Mouse (Mus musculus) thymus, adult 2 months (tissue): ENCODE measurements around the gene Ttc16. TPM values are rescaled to one million over a fixed set of nuclear protein-coding genes. Genes with fewer than 3 reads are reported as not detected.

Experiments used
- DNase-seq: peaks from one replicate; pipeline ENCODE4 v3.0.0; 2021
- H3K27ac ChIP-seq: fragments of 200-500 bp; 2 replicates; pipeline ENCODE4 v1.5.1; 2012; ENCODE audit warnings: low read length, control low read depth; ENCODE audit not compliant: control insufficient read depth, insufficient read depth
- H3K27me3 ChIP-seq: fragments of 200-500 bp; 2 replicates; pipeline ENCODE4 v1.6.1; 2012; ENCODE audit warnings: mild to moderate bottlenecking, low read length, moderate library complexity, mixed read lengths; ENCODE audit not compliant: control insufficient read depth, insufficient read depth
- H3K36me3 ChIP-seq: fragments of 200-500 bp; 2 replicates; pipeline ENCODE4 v1.6.1; 2012; ENCODE audit warnings: mild to moderate bottlenecking, low read length, moderate library complexity; ENCODE audit not compliant: control insufficient read depth, insufficient read depth
- H3K4me1 ChIP-seq: fragments of 200-500 bp; replicated peaks from 2 replicates; pipeline ENCODE4 v1.6.1; 2012; ENCODE audit warnings: low read length; ENCODE audit not compliant: control insufficient read depth, insufficient read depth
- H3K4me3 ChIP-seq: fragments of 200-500 bp; 2 replicates; pipeline ENCODE4 v1.5.1; 2012; ENCODE audit warnings: mild to moderate bottlenecking, low read length, control low read depth, moderate library complexity; ENCODE audit not compliant: control insufficient read depth, insufficient read depth
- CTCF ChIP-seq: fragments of 200-500 bp; IDR thresholded peaks from 2 replicates; pipeline ENCODE4 v1.5.1; 2012; ENCODE audit warnings: mild to moderate bottlenecking, control low read depth, low read length, moderate library complexity, borderline replicate concordance; ENCODE audit not compliant: control insufficient read depth, poor library complexity, insufficient read depth; ENCODE audit errors: extremely low read depth
- POLR2A ChIP-seq: fragments of 200-500 bp; IDR thresholded peaks from 2 replicates; pipeline ENCODE4 v1.6.1; 2012; ENCODE audit warnings: mild to moderate bottlenecking, low read length, control low read depth, moderate library complexity; ENCODE audit not compliant: control insufficient read depth, poor library complexity, insufficient read depth; ENCODE audit errors: extremely low read depth
- WGBS: fragments of 180-500 bp; shearing (Covaris S2); methylation state at CpG from one replicate; pipeline ENCODE4 v1.1.7; 2018; 5-methylcytosine and 5-hydroxymethylcytosine counted together
- polyA plus RNA-seq: library from polyadenylated mRNA; depleted of rRNA; stranded (reverse); fragments of >200 nt; gene quantifications from 2 replicates; pipeline ENCODE4 v1.2.3, GENCODE M21; 2012

The Ttc16 gene
- polyA plus RNA-seq, 1 experiment = 2.3 TPM

DNA sequence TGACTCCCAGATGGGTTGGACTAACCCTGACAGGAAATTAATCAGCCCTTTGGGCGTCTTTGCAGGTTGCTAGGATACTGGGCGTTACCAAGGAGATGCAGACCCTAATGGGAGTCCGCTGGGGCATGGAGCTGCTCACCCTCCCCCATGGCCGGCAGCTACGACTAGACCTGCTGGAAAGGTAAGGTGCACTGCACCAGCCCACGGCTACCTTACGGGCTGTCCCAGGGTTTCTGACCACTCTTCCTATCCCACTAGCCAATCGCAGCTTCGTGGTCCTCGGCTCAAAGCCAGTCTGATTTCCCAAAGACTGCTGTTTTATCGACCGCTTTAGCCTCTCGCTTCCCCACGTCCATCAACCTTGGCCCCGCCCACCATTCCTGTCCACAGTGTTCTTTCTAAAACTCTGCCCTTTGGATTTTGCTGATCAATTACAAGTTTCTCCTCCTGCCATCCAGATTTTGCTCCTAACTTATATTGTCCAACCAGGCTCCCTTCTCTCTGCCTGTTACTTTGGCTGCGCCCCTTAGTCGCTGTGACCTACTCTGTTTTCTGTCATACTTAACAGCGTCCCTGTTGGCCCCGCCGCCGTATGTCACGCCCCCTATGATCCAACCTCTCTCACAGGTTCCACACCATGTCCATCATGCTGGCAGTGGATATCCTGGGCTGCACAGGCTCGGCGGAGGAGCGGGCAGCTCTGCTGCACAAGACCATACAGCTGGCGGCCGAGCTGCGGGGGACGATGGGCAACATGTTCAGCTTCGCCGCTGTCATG, 24.4 kb downstream of the Ttc16 start:
- H3K27ac ChIP-seq = no peak overlapping the region
- no peak for DNase-seq

DNA sequence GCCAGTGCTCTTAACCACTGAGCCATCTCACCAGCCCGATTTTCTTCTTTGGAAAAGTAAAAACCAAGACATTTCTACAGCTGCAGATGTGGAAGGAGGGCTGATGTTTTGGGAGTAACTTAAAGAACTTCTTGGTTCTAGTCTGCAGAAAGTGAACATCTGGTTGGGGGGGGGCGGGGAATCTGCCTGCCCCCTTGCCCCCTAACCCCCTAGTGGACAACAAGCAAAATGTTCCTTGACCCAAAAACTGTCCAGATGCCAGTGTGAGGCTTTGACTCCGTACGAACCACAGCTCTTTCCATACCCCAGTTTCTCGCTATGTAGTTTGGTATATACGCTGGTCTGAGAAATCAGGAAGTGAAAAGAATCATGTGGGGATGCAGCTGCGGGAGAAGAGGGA, 25.2 kb downstream of the Ttc16 start:
- Histone ChIP-seq H3K36me3 (peaks cover 58% of the 10 kb centered on the region), H3K27me3 (no peaks in the 10 kb centered on the region), H3K4me3 (no peak overlapping the region), H3K4me1 (no peaks in the 10 kb centered on the region), H3K27ac (no peak overlapping the region)
- no peak for TF ChIP-seq CTCF
- TF ChIP-seq POLR2A = no peak
- DNase-seq = no peak
- WGBS = 92% methylated on average over 7 of the region's 7 CpGs

More for the DNA sequence above, 24.4 kb downstream of the Ttc16 start:
- TF ChIP-seq POLR2A = no peak
- TF ChIP-seq CTCF = no peak
- Histone ChIP-seq H3K4me1 (no peaks in the 10 kb centered on the region), H3K4me3 (no peak overlapping the region), H3K36me3 (peaks cover 50% of the 10 kb centered on the region), H3K27me3 (no peaks in the 10 kb centered on the region)
- 90% methylated on average over 31 of the region's 31 CpGs for WGBS

DNA sequence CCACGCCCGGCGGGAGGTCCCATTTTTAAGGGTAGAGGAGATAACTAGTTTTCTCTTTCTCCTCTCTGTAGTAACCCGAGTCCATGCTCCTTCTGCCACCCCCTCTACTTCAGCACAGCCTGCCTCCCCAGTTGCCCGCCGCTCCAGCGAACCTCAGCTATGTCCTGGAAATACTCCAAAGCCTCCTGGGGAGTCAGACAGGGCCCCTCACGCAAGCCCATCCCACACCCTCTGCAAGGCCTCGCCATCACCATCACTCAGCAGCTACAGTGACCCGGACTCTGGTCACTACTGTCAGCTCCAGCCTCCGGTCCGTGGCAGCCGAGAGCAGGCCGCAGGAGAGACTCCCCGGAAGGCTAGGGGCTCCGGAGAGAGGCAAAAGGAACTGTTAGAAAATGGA, 26.4 kb downstream of the Ttc16 start:
- H3K27me3 ChIP-seq = no peaks in the 10 kb centered on the region
- H3K4me1 ChIP-seq = no peaks in the 10 kb centered on the region
- H3K4me3 ChIP-seq = no peak overlapping the region
- whole genome bisulfite sequencing = 97% methylated on average over 16 of the region's 16 CpGs
- TF ChIP-seq POLR2A (no peak), CTCF (no peak)
- H3K27ac ChIP-seq = no peak overlapping the region
- H3K36me3 ChIP-seq = peaks cover 63% of the 10 kb centered on the region
- no peak for DNase-seq

DNA sequence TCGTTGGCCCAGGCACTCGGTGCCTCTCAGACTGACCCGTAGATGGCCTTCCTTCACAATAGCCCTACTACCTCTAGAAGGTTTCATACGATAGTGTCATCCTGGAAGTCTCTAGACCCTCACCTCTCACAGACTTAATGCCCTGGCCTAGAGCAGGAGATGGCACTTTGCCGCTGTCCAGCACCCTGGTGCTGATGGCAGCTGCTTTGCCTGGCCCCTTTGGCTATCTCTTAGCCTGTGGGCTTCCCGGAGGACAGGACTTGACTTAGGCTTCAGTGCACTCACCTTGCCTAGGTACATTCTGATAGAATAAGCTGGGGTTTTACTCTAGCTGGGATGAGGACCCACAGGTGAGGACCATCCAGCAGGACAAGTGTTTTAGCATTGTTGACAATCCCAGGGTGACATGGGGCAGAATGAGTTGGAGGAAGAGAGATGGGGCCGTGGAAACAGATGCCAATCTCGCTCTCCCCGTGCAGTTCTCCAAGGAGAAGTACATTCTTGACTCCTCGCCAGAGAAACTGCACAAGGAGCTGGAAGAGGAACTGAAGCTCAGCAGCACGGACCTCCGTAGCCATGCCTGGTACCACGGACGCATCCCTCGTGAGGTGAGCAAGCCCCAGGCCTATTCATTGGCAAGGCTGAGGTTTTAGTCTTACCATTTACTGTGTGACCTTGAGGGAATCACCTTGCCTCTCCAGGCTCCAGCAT, 31.0 kb downstream of the Ttc16 start:
- Histone ChIP-seq H3K36me3 (peaks cover 44% of the 10 kb centered on the region), H3K27me3 (no peaks in the 10 kb centered on the region), H3K4me1 (no peaks in the 10 kb centered on the region), H3K4me3 (no peak overlapping the region), H3K27ac (no peak overlapping the region)
- 90% methylated on average over 15 of the region's 15 CpGs for WGBS
- no peak for DNase-seq
- no peak for TF ChIP-seq CTCF
- TF ChIP-seq POLR2A = no peak

DNA sequence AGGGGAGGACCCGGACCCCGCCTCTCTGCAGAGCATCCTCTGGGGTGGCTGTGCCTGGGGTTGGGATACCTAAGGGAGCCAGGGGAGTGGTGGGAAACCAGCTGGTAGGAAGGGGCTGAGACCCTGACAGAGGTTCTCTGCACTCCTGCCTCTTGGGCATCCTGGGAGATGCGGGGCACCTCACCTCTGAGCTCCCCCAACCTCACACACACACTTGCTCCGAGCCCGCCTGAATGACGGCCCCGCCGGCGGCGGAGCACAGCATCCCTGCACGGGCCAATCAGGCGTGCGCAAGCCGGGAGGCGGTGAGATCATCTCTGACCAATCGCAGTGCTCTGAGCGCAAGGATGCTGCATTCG, 33.3 kb downstream of the Ttc16 start:
- no peak overlapping the region for H3K4me3 ChIP-seq
- no peak for TF ChIP-seq CTCF
- TF ChIP-seq POLR2A = no peak
- WGBS = 92% methylated on average over 18 of the region's 18 CpGs

DNA sequence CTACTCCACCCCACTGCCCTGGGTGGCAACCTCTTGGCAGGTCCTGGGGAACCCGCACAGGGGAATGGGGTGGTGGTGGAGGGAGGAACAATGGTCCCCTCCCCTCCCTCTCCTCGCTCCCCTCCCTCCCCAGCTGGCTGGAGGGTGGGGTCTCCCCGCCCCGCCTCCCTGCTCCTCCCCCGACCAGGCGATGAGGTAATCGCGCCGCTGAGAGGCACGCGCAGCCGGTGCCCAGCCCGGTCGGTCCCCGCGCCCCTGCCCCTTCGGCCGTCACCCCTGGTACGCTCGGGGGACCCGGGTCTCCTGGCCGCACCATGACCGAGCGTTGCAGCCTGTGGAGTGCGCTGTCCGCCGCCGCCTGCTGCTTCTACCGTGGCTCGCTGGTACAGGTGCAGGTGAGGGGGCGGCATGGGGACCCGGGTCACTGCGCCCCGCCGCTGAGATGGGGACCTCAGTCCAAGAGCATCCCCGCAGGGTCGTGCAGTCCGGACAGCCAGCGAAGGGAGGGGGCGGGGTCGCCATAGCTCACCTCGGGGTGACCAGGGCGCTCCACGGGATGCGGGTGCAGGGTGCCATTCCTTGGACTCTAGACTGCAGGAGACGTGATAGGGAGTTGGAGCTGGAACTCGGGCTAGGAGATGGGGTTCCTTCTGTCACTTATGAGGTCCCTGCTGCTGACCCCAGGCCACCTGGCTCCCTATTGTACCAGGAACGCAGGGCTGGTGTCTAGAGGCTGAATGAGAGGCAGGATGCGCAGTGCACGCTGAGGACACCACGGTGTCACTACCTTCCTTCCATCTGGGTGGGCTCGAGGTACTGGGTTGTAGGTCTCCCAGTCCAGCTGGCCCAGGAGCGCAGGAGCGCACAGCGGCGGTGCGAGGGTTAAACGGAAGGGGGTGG, 33.9 kb downstream of the Ttc16 start:
- H3K27ac ChIP-seq = no peak overlapping the region
- no peaks in the 10 kb centered on the region for H3K27me3 ChIP-seq
- WGBS = 91% methylated on average over 58 of the region's 58 CpGs
- peaks cover 27% of the 10 kb centered on the region for H3K36me3 ChIP-seq
- H3K4me3 ChIP-seq = no peak overlapping the region
- no peak for DNase-seq
- TF ChIP-seq POLR2A (no peak), CTCF (no peak)
- H3K4me1 ChIP-seq = no peaks in the 10 kb centered on the region

More for the DNA sequence above, 33.3 kb downstream of the Ttc16 start:
- DNase-seq = no peak
- no peaks in the 10 kb centered on the region for H3K27me3 ChIP-seq
- peaks cover 33% of the 10 kb centered on the region for H3K36me3 ChIP-seq
- no peak overlapping the region for H3K27ac ChIP-seq
- H3K4me1 ChIP-seq = no peaks in the 10 kb centered on the region
